Mouse (Mus musculus) kidney, postnatal 0 days (tissue): ENCODE results near the gene Gnb5. TPM values are rescaled to one million over a fixed set of nuclear protein-coding genes. Genes with fewer than 3 reads are reported as not detected.

Experiments used
- ATAC-seq: fragments of 200-750 bp; cut with Nextera tagmentation; replicated peaks from 2 replicates; pipeline ENCODE4 v1.8.0; 2017; ENCODE audit warnings: low read depth, moderate number of reproducible peaks, moderate TSS enrichment, moderate library complexity; ENCODE audit not compliant: low FRiP score
- DNase-seq: peaks from one replicate; pipeline ENCODE4 v3.0.0-alpha.2; 2016; ENCODE audit warnings: low spot score
- H3K27ac ChIP-seq: fragments of 300-500 bp; sonication (generic); 2 replicates; pipeline ENCODE4 v1.5.1; 2014; ENCODE audit warnings: mild to moderate bottlenecking
- H3K27me3 ChIP-seq: fragments of 300-500 bp; sonication (generic); 2 replicates; pipeline ENCODE4 v1.6.1; 2014; ENCODE audit warnings: low read length, mixed read lengths; ENCODE audit not compliant: insufficient read depth
- H3K36me3 ChIP-seq: fragments of 300-500 bp; sonication (generic); 2 replicates; pipeline ENCODE4 v1.6.1; 2014; ENCODE audit warnings: low read length, mixed read lengths; ENCODE audit not compliant: insufficient read depth
- H3K4me1 ChIP-seq: fragments of 300-500 bp; sonication (generic); replicated peaks from 2 replicates; pipeline ENCODE4 v1.6.1; 2014; ENCODE audit warnings: antibody characterized with exemption, low read length, mixed read lengths; ENCODE audit not compliant: insufficient read depth
- H3K4me2 ChIP-seq: fragments of 300-500 bp; sonication (generic); 2 replicates; pipeline ENCODE4 v1.6.1; 2014; ENCODE audit warnings: mild to moderate bottlenecking, low read length, moderate library complexity, mixed read lengths
- H3K4me3 ChIP-seq: fragments of 300-500 bp; sonication (generic); replicated peaks from 2 replicates; pipeline ENCODE4 v1.5.1; 2014; ENCODE audit warnings: low read depth, low read length
- H3K9ac ChIP-seq: fragments of 300-500 bp; sonication (generic); 2 replicates; pipeline ENCODE4 v1.6.1; 2014; ENCODE audit warnings: low read depth, low read length
- H3K9me3 ChIP-seq: fragments of 300-500 bp; sonication (generic); replicated peaks from 2 replicates; pipeline ENCODE4 v1.6.1; 2016; ENCODE audit warnings: low read length, inconsistent platforms, mixed read lengths
- CTCF ChIP-seq: IDR thresholded peaks from 2 replicates; pipeline ENCODE4 v1.5.1; 2016; ENCODE audit warnings: antibody characterized with exemption, low read depth, mild to moderate bottlenecking, moderate library complexity
- WGBS: fragments of 180-500 bp; shearing (Covaris S2); extraction: QIAGEN DNeasy Blood & Tissue Kit; methylation state at CpG from one replicate; pipeline ENCODE4 v1.1.7; 2014; 5-methylcytosine and 5-hydroxymethylcytosine counted together
- polyA plus RNA-seq: library from polyadenylated mRNA; unstranded; fragments of >200 nt; fragmentation: Nextera tagmentation; extraction: Ambion mirVana; gene quantifications from 2 replicates; pipeline ENCODE4 v1.2.1, GENCODE M21; 2015

Gnb5 gene
- polyA plus RNA-seq, 1 experiment from 2014 or later = 35.0 TPM

DNA sequence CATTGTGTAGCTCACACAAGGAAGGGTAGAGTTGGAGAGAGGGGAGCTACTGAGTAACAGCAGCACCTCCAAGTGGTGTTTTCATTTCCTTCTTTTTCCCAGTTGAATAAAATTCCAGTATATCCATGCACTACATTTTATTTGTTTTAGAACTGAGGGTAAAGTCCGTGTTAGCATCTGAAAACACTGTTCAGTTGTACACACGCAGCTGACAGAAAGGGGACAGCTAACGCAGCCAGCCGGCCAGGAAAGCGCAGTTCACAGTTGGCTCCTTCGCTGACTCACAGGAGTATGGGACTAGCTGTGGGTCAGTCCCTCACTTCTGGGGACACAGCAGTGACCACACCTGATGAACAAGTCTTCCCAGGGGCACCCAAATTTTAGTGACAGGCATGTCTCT is 38.9 kb upstream of the Gnb5 start:
- Histone ChIP-seq H3K4me1 (no peaks in the 10 kb centered on the region), H3K27ac (no peak overlapping the region), H3K9me3 (no peaks in the 10 kb centered on the region), H3K36me3 (no peaks in the 10 kb centered on the region), H3K4me2 (no peak overlapping the region), H3K9ac (no peak overlapping the region), H3K4me3 (no peak overlapping the region), H3K27me3 (no peaks in the 10 kb centered on the region)
- DNase-seq = no peak
- WGBS = 77% methylated on average over 6 of the region's 6 CpGs
- TF ChIP-seq CTCF = no peak
- ATAC-seq = no peak

DNA sequence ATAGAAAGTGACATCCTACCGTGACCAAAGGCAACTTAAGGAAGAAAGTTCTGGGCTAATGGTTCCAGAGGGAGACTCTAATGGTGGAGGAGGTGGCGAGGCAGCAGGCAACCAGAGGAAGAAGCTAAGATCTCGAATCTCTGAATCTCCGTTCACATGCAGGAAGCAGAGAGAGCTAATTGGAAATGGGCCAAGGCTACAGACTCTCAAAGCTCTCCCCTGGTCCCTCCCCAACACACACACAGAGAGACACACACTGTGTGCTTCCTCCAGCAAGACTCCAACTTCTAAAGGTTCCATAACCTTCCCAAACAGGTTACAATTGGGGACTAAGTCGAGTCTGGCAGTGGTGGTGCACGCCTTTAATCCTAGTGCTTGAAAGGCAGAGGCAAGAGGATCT is 35.7 kb upstream of the Gnb5 start:
- no peaks in the 10 kb centered on the region for H3K9me3 ChIP-seq
- H3K9ac ChIP-seq = no peak overlapping the region
- no peak for DNase-seq
- no peak for TF ChIP-seq CTCF
- no peak for ATAC-seq
- H3K27ac ChIP-seq = no peak overlapping the region
- H3K27me3 ChIP-seq = no peaks in the 10 kb centered on the region
- H3K36me3 ChIP-seq = no peaks in the 10 kb centered on the region
- H3K4me2 ChIP-seq = no peak overlapping the region
- H3K4me1 ChIP-seq = no peaks in the 10 kb centered on the region
- H3K4me3 ChIP-seq = no peak overlapping the region
- 61% methylated on average over 6 of the region's 6 CpGs for WGBS

DNA sequence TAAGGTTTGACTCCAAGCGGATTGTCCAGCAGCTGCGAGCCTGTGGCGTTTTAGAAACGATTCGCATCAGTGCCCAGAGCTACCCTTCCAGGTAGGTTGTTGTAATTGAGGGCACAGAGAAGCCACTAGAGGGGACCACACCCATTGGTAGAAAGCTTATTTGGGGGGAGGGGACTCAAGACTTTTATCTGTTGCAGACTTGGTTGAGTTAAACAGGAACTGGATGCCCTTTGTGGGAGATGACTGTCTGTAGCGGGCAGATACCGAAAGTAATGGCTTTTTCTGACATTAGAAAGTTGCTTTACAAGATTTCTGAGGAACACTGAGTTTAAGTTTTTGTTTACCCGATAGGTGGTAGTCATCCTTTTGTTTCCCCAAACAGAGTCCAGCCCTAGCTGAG is 34.5 kb upstream of the Gnb5 start:
- 85% methylated on average over 8 of the region's 8 CpGs for WGBS
- Histone ChIP-seq H3K9me3 (no peaks in the 10 kb centered on the region), H3K4me1 (no peaks in the 10 kb centered on the region), H3K36me3 (no peaks in the 10 kb centered on the region), H3K4me2 (no peak overlapping the region), H3K9ac (no peak overlapping the region), H3K27me3 (no peaks in the 10 kb centered on the region), H3K4me3 (no peak overlapping the region), H3K27ac (no peak overlapping the region)
- TF ChIP-seq CTCF = no peak
- ATAC-seq (no peak), DNase-seq (no peak)

DNA sequence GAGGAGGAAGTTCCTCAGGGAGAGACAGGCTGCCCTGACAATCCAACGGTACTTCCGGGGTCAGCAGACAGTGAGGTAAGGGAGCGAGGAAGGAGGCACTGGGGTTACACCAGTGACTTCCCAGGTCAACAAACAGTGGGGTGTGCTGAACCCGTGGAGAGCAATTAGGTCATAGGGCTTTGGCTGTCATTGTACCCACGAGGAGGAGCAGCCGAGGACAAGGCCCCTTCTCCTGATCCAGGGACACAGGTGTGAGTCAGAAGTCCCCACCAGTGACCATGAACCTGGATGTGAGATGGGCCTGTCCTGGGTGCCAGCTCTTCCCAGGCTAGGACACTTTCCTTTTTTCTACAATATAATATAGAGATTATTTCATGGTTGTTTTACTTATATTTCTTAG is 32.4 kb upstream of the Gnb5 start:
- Histone ChIP-seq H3K9me3 (no peaks in the 10 kb centered on the region), H3K27ac (no peak overlapping the region), H3K36me3 (no peaks in the 10 kb centered on the region), H3K9ac (no peak overlapping the region), H3K4me3 (no peak overlapping the region), H3K27me3 (no peaks in the 10 kb centered on the region), H3K4me2 (no peak overlapping the region), H3K4me1 (no peaks in the 10 kb centered on the region)
- TF ChIP-seq CTCF = no peak
- WGBS = 54% methylated on average over 6 of the region's 6 CpGs
- ATAC-seq = no peak
- no peak for DNase-seq

DNA sequence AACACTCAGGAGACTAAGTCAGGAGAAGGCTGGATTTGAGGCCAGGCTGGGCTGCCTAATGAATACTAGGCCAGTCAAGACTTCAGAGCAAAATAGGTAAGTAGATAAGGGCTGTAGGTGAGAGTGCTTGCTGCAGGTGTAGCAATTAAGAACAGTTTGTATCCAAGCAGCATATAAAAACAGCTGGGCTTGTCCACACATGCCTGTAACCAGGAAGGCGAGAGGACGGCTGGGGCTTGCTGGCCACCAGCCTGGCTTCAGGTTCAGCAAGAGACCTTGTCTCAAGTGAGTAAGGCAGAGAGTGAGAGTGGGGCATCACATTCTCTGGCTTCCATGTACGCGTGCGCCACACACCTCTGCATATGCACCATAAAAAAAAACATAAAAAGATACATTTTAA is 31.6 kb upstream of the Gnb5 start:
- Histone ChIP-seq H3K4me3 (no peak overlapping the region), H3K27me3 (no peaks in the 10 kb centered on the region), H3K27ac (no peak overlapping the region), H3K36me3 (no peaks in the 10 kb centered on the region), H3K4me1 (no peaks in the 10 kb centered on the region), H3K9ac (no peak overlapping the region), H3K9me3 (no peaks in the 10 kb centered on the region), H3K4me2 (no peak overlapping the region)
- DNase-seq (no peak), ATAC-seq (no peak)
- TF ChIP-seq CTCF = no peak
- WGBS = 95% methylated on average over 5 of the region's 5 CpGs

DNA sequence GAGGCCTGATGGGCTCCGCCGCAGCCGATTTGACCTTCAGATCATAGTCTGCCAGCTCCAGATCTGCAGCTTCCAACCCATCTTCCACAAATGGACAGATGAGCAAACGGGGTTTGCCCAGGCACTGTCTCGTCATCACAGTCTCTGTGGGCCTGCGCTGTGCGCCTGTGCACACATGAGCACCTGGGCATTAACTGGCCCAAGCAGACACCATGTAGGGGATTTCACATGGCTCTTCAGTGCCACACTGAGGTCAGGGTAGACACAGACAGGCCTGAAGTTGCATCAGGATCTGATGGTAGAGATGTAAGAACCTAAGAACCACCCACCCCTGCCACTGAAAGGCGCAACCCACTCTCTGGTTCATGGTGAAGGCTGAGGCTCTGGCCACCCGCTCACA is 31.0 kb upstream of the Gnb5 start:
- DNase-seq (no peak), ATAC-seq (no peak)
- H3K4me2 ChIP-seq = no peak overlapping the region
- H3K27me3 ChIP-seq = no peaks in the 10 kb centered on the region
- 0 out of 2 replicates have a peak, but pooled peaks have one; percentile 3 for TF ChIP-seq CTCF
- no peaks in the 10 kb centered on the region for H3K4me1 ChIP-seq
- H3K4me3 ChIP-seq = no peak overlapping the region
- no peaks in the 10 kb centered on the region for H3K36me3 ChIP-seq
- H3K27ac ChIP-seq = no peak overlapping the region
- no peaks in the 10 kb centered on the region for H3K9me3 ChIP-seq
- H3K9ac ChIP-seq = no peak overlapping the region
- 95% methylated on average over 9 of the region's 9 CpGs for WGBS

DNA sequence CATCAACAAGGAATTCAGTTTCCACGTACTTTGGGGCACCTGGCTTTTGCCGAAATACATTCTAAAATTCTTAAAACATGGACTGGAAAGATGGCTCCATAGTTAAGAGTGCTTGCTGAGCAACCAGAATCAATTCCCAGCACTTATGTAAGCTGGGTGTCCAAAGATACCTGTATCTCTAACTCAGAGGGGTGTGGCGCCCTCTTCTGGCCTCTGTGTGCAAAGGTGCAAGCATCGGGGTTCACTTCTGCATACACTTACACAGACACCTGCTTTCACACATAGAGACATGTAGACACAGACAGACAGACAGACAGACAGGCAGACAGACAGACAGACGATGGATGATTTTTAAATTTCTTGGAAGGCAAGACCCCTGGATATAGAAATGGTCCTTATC is 25.3 kb upstream of the Gnb5 start:
- no peak for ATAC-seq
- no peaks in the 10 kb centered on the region for H3K27me3 ChIP-seq
- H3K9ac ChIP-seq = no peak overlapping the region
- H3K4me1 ChIP-seq = no peaks in the 10 kb centered on the region
- no peak overlapping the region for H3K4me3 ChIP-seq
- peak; percentile 74 for TF ChIP-seq CTCF
- H3K27ac ChIP-seq = no peak overlapping the region
- H3K4me2 ChIP-seq = no peak overlapping the region
- no peaks in the 10 kb centered on the region for H3K9me3 ChIP-seq
- WGBS = 55% methylated on average over 5 of the region's 5 CpGs
- no peaks in the 10 kb centered on the region for H3K36me3 ChIP-seq
- DNase-seq = peak; percentile 42
